In the genomic region with DNA sequence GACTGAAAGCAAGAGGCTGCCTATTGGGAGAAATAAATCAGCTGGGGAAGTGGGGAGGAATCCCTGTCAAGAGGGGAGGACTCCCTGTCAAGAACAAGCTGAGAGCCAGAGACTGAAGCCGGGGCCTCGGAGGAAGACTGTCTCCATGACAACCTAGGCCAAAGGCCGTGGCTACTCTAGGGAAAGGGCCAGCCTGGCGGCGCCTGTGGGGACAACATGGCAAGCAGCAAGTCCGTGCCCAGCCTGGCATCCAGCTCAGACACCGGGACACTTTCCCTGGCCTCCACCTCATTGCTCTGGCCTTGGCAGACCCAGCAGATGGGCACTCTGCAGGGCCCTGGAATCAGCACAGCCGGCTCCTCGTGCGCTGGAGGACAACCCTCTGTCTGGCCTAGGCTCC, we compare ENCODE assay signal across 11 mouse cellular contexts.
DNase-seq lines count a peak whose midpoint lies in the region; ATAC-seq and TF ChIP-seq lines count a peak whose summit lies in the region.
"Had no signal": no experiment of that assay in that cellular context is flagged by ENCODE, and none has a peak within 500 bp of the region (broad histone marks: within the 10 kb centered on the region; RNA-seq: fewer than 3 reads in every experiment).

No protein-coding gene starts in this region.

- WGBS in heart, embryonic 10.5 days = 59% methylated on average over 10 of the region's 10 CpGs
- WGBS in midbrain, embryonic 11.5 days = 38% methylated on average over 10 of the region's 10 CpGs
- WGBS in liver, embryonic 12.5 days (ENCODE audit: insufficient replicate concordance) = 61% methylated on average over 10 of the region's 10 CpGs

- H3K36me3 ChIP-seq in heart, embryonic 10.5 days = no peaks in the 10 kb centered on the region
- H3K36me3 ChIP-seq in midbrain, embryonic 11.5 days (ENCODE audit: control insufficient read depth, insufficient read depth, low read length) = no peaks in the 10 kb centered on the region
- no peaks in the 10 kb centered on the region for H3K36me3 ChIP-seq in liver, embryonic 12.5 days
- H3K36me3 ChIP-seq: stomach, embryonic 15.5 days had no signal

- no peak overlapping the region for H3K27ac ChIP-seq in layer of hippocampus, adult 2 months
- peak overlapping the region; percentile 92 for H3K27ac ChIP-seq in heart, embryonic 10.5 days
- H3K27ac ChIP-seq in midbrain, embryonic 11.5 days (ENCODE audit: low read depth, low read length) = no peak overlapping the region
- H3K27ac ChIP-seq in liver, embryonic 12.5 days = no peak overlapping the region
- H3K27ac ChIP-seq: macrophage; stomach, embryonic 15.5 days had no signal

- ATAC-seq in midbrain, embryonic 11.5 days (ENCODE audit: low FRiP score) = peak; percentile 42; the same call in 1 of the 2 replicates
- no peak for ATAC-seq in liver, embryonic 12.5 days
- ATAC-seq in megakaryocyte, adult 5-6 weeks (ENCODE audit: poor library complexity, severe bottlenecking) = no peak

- no peaks in the 10 kb centered on the region for H3K9me3 ChIP-seq in heart, embryonic 10.5 days
- no peaks in the 10 kb centered on the region for H3K9me3 ChIP-seq in midbrain, embryonic 11.5 days (ENCODE audit: control insufficient read depth, low read length)
- no peaks in the 10 kb centered on the region for H3K9me3 ChIP-seq in liver, embryonic 12.5 days (replicated peaks)
- H3K9me3 ChIP-seq: stomach, embryonic 15.5 days had no signal

- H3K9ac ChIP-seq in midbrain, embryonic 11.5 days (ENCODE audit: low read length) = peak overlapping the region; percentile 16; the same call in 1 of the 2 replicates
- no peak overlapping the region for H3K9ac ChIP-seq in liver, embryonic 12.5 days
- H3K9ac ChIP-seq: stomach, embryonic 15.5 days had no signal

- DNase-seq in layer of hippocampus, adult 2 months (ENCODE audit: low spot score in 2 of 2) = peak; percentile 25 to 37
- DNase-seq in layer of hippocampus, postnatal 25 days (ENCODE audit: extremely low spot score in 1 of 2, low spot score in 1 of 2) = no peak
- peak; percentile 99 for DNase-seq in cerebellum, adult 9-11 months
- no peak for DNase-seq in heart, embryonic 10.5 days (ENCODE audit: low spot score)
- DNase-seq in kidney, postnatal 10 days = peak; percentile 54
- DNase-seq in midbrain, embryonic 11.5 days (ENCODE audit: low spot score, missing footprints) = peak; percentile 90

- peak; percentile 53 for TF ChIP-seq CTCF in layer of hippocampus, adult 2 months (conservative IDR thresholded peaks at IDR 0.05)

- no peak overlapping the region for H3K4me3 ChIP-seq in layer of hippocampus, adult 2 months
- no peak overlapping the region for H3K4me3 ChIP-seq in heart, embryonic 10.5 days
- H3K4me3 ChIP-seq in midbrain, embryonic 11.5 days (ENCODE audit: low read depth, low read length) = no peak overlapping the region
- no peak overlapping the region for H3K4me3 ChIP-seq in liver, embryonic 12.5 days
- H3K4me3 ChIP-seq: stomach, embryonic 15.5 days had no signal

- H3K27me3 ChIP-seq in heart, embryonic 10.5 days (ENCODE audit: insufficient read depth, poor library complexity, severe bottlenecking) = no peaks in the 10 kb centered on the region
- no peaks in the 10 kb centered on the region for H3K27me3 ChIP-seq in midbrain, embryonic 11.5 days (ENCODE audit: control insufficient read depth, insufficient read depth, low read length)
- peaks cover 7% of the 10 kb centered on the region; the same call in 1 of the 2 replicates for H3K27me3 ChIP-seq in liver, embryonic 12.5 days (replicated peaks)
- H3K27me3 ChIP-seq: CH12.LX; stomach, embryonic 15.5 days had no signal

- H3K4me1 ChIP-seq in heart, embryonic 10.5 days = peaks cover 56% of the 10 kb centered on the region
- H3K4me1 ChIP-seq in midbrain, embryonic 11.5 days (ENCODE audit: control insufficient read depth, insufficient read depth, low read length) = peaks cover 19% of the 10 kb centered on the region
- H3K4me1 ChIP-seq in liver, embryonic 12.5 days = peaks cover 22% of the 10 kb centered on the region

- no peak overlapping the region for H3K4me2 ChIP-seq in midbrain, embryonic 11.5 days
- H3K4me2 ChIP-seq in liver, embryonic 12.5 days = no peak overlapping the region
- H3K4me2 ChIP-seq: stomach, embryonic 15.5 days had no signal

Comparison
In these comparisons a context has a peak if more than half of its experiments do, and no peak if none do; other contexts are left out.
1. DNase-seq: peak in layer of hippocampus, adult 2 months (2 of 2), cerebellum, adult 9-11 months (single experiment), kidney, postnatal 10 days (single experiment) and midbrain, embryonic 11.5 days (single experiment); none in layer of hippocampus, postnatal 25 days (0 of 2) and heart, embryonic 10.5 days (single experiment).